Mouse (Mus musculus): Measurements from ENCODE around the gene Arrb2. TPM values are rescaled to one million over a fixed set of nuclear protein-coding genes. Genes with fewer than 3 reads are reported as not detected.

Arrb2 gene
- 71.9 and 74.4 TPM in 2 replicates for total RNA-seq (2014; rRNA removed)
- 39.6 and 44.9 TPM in 2 replicates for polyA plus RNA-seq (2015; fragmentation: Nextera tagmentation; extraction: Ambion mirVana)

- DNase-seq (peak; percentile 99), ATAC-seq (peak; percentile 97)
- TF ChIP-seq CTCF (IDR thresholded peaks at IDR 0.05; ENCODE audit: low read depth): peak; percentile 78
- H3K36me3 ChIP-seq (ENCODE audit: insufficient read depth): peaks cover 14% of the 10 kb centered on the region
- H3K27me3 ChIP-seq (ENCODE audit: insufficient read depth, low read length): no peaks in the 10 kb centered on the region
- H3K27ac ChIP-seq (ENCODE audit: low read depth, low read length): peak within 1 kb of the TSS; percentile 94
- H3K4me2 ChIP-seq (ENCODE audit: low read depth): peak within 1 kb of the TSS; percentile 80
- H3K4me1 ChIP-seq (ENCODE audit: insufficient read depth): peaks cover 9% of the 10 kb centered on the region
- H3K9ac ChIP-seq: peak within 1 kb of the TSS; percentile 93
- whole genome bisulfite sequencing: under 1% methylated on average over 59 of the region's 75 CpGs
- H3K4me3 ChIP-seq (ENCODE audit: low read depth, low read length): peak within 1 kb of the TSS; percentile 81
- no peaks in the 10 kb centered on the region for H3K9me3 ChIP-seq (ENCODE audit: low read length)
Measured at GRCm38 (mm10) chr11:70432048-70432894, at the start of gene Arrb2. Arrb2 (plus strand) TSS chr11:70432635.

GRCm38 (mm10) chr11:70384136-70384535, 48.3 kb upstream of the Arrb2 start:
- TF ChIP-seq CTCF (IDR thresholded peaks at IDR 0.05; ENCODE audit: low read depth): no peak
- no peaks in the 10 kb centered on the region for H3K36me3 ChIP-seq (ENCODE audit: insufficient read depth)
- no peak for ATAC-seq
- no peaks in the 10 kb centered on the region for H3K9me3 ChIP-seq (ENCODE audit: low read length)
- no peaks in the 10 kb centered on the region for H3K27me3 ChIP-seq (ENCODE audit: insufficient read depth, low read length)
- H3K4me3 ChIP-seq (ENCODE audit: low read depth, low read length): no peak overlapping the region
- H3K4me2 ChIP-seq (ENCODE audit: low read depth): no peak overlapping the region
- DNase-seq: no peak
- H3K27ac ChIP-seq (ENCODE audit: low read depth, low read length): no peak overlapping the region
- H3K9ac ChIP-seq: no peak overlapping the region
- H3K4me1 ChIP-seq (ENCODE audit: insufficient read depth): no peaks in the 10 kb centered on the region
- 90% methylated on average over 3 of the region's 3 CpGs for WGBS

GRCm38 (mm10) chr11:70387436-70387835, 45.0 kb upstream of the Arrb2 start:
- no peak overlapping the region for H3K27ac ChIP-seq (ENCODE audit: low read depth, low read length)
- H3K36me3 ChIP-seq (ENCODE audit: insufficient read depth): peaks cover 12% of the 10 kb centered on the region
- no peak overlapping the region for H3K4me2 ChIP-seq (ENCODE audit: low read depth)
- H3K9me3 ChIP-seq (ENCODE audit: low read length): no peaks in the 10 kb centered on the region
- DNase-seq (no peak), ATAC-seq (no peak)
- no peaks in the 10 kb centered on the region for H3K4me1 ChIP-seq (ENCODE audit: insufficient read depth)
- WGBS: 78% methylated on average over 5 of the region's 5 CpGs
- no peak for TF ChIP-seq CTCF (IDR thresholded peaks at IDR 0.05; ENCODE audit: low read depth)
- H3K9ac ChIP-seq: no peak overlapping the region
- no peak overlapping the region for H3K4me3 ChIP-seq (ENCODE audit: low read depth, low read length)
- no peaks in the 10 kb centered on the region for H3K27me3 ChIP-seq (ENCODE audit: insufficient read depth, low read length)

GRCm38 (mm10) chr11:70389421-70389820, 43.0 kb upstream of the Arrb2 start:
- H3K4me1 ChIP-seq (ENCODE audit: insufficient read depth): no peaks in the 10 kb centered on the region
- ATAC-seq (no peak), DNase-seq (no peak)
- H3K27ac ChIP-seq (ENCODE audit: low read depth, low read length): no peak overlapping the region
- no peak overlapping the region for H3K4me2 ChIP-seq (ENCODE audit: low read depth)
- peaks cover 30% of the 10 kb centered on the region for H3K36me3 ChIP-seq (ENCODE audit: insufficient read depth)
- H3K27me3 ChIP-seq (ENCODE audit: insufficient read depth, low read length): no peaks in the 10 kb centered on the region
- no peak overlapping the region for H3K9ac ChIP-seq
- TF ChIP-seq CTCF (IDR thresholded peaks at IDR 0.05; ENCODE audit: low read depth): no peak
- H3K9me3 ChIP-seq (ENCODE audit: low read length): no peaks in the 10 kb centered on the region
- WGBS: 83% methylated on average over 5 of the region's 5 CpGs
- no peak overlapping the region for H3K4me3 ChIP-seq (ENCODE audit: low read depth, low read length)

- Histone ChIP-seq H3K36me3 (ENCODE audit: insufficient read depth) (peaks cover 50% of the 10 kb centered on the region), H3K27ac (ENCODE audit: low read depth, low read length) (no peak overlapping the region), H3K4me1 (ENCODE audit: insufficient read depth) (peaks cover 6% of the 10 kb centered on the region; the same call in 1 of the 2 replicates), H3K9me3 (ENCODE audit: low read length) (no peaks in the 10 kb centered on the region), H3K27me3 (ENCODE audit: insufficient read depth, low read length) (no peaks in the 10 kb centered on the region), H3K4me3 (ENCODE audit: low read depth, low read length) (no peak overlapping the region), H3K9ac (no peak overlapping the region), H3K4me2 (ENCODE audit: low read depth) (no peak overlapping the region)
- DNase-seq (no peak), ATAC-seq (no peak)
- 61% methylated on average over 2 of the region's 2 CpGs for WGBS
- no peak for TF ChIP-seq CTCF (IDR thresholded peaks at IDR 0.05; ENCODE audit: low read depth)
Measured at GRCm38 (mm10) chr11:70403598-70403997, 28.8 kb upstream of the Arrb2 start.

DNA sequence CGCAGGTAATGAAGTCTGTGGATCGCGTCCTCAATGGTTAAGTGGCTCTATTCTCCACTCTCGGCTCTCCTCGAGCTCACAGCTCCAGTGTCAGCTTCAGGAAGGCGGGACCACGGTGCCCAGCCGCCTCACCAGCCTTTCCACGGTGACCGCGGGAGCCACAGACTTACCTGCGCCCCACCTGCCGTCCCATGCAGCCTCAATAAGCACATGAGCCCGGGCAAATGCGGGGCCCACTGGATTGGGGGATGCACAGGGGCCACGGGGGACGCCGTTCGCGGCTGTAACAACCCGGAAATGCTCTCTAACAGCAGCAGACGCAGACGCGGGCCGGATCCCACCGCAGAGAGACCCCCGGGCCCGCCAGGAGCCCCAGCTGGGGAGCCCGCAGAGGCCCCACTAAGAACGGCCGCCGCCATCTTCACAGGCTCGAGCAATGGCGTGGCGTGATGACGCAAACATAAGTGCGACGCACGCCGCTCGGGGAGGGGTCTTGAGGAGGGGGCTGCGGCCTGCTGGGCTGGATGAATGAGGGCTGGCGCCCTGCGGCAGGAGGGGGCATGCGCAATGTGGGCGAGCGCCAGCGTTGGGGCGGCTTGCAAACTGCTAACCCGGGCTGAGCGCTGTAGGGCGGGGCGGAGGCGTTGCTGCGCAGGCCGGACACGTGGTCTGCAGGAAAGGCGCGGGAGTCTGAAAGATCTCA, 22.7 kb upstream of the Arrb2 start, which contains the start of gene Pelp1:
Gene Pelp1, minus strand, starts transcription at position 438 of the 703 bp plus-strand sequence.
- ATAC-seq (peak; percentile 98), DNase-seq (peak; percentile 98)
- under 1% methylated on average over 59 of the region's 59 CpGs for WGBS
- TF ChIP-seq CTCF (IDR thresholded peaks at IDR 0.05; ENCODE audit: low read depth): no peak; the same call in 1 of the 2 replicates
- peaks cover 11% of the 10 kb centered on the region for H3K4me1 ChIP-seq (ENCODE audit: insufficient read depth)
- H3K9ac ChIP-seq: peak within 1 kb of the TSS; percentile 96
- peak within 1 kb of the TSS; percentile 89 for H3K4me2 ChIP-seq (ENCODE audit: low read depth)
- no peaks in the 10 kb centered on the region for H3K27me3 ChIP-seq (ENCODE audit: insufficient read depth, low read length)
- H3K27ac ChIP-seq (ENCODE audit: low read depth, low read length): peak within 1 kb of the TSS; percentile 86
- H3K9me3 ChIP-seq (ENCODE audit: low read length): no peaks in the 10 kb centered on the region
- H3K36me3 ChIP-seq (ENCODE audit: insufficient read depth): peaks cover 7% of the 10 kb centered on the region
- peak within 1 kb of the TSS; percentile 96 for H3K4me3 ChIP-seq (ENCODE audit: low read depth, low read length)

GRCm38 (mm10) chr11:70410297-70410643, 22.2 kb upstream of the Arrb2 start:
- Histone ChIP-seq H3K4me3 (ENCODE audit: low read depth, low read length) (peak overlapping the region; percentile 96), H3K4me1 (ENCODE audit: insufficient read depth) (peaks cover 11% of the 10 kb centered on the region), H3K36me3 (ENCODE audit: insufficient read depth) (peaks cover 6% of the 10 kb centered on the region), H3K9me3 (ENCODE audit: low read length) (no peaks in the 10 kb centered on the region), H3K9ac (peak overlapping the region; percentile 96), H3K4me2 (ENCODE audit: low read depth) (peak overlapping the region; percentile 89), H3K27me3 (ENCODE audit: insufficient read depth, low read length) (no peaks in the 10 kb centered on the region), H3K27ac (ENCODE audit: low read depth, low read length) (peak overlapping the region; percentile 86)
- WGBS: 60% methylated on average over 6 of the region's 6 CpGs
- TF ChIP-seq CTCF (IDR thresholded peaks at IDR 0.05; ENCODE audit: low read depth): no peak
- DNase-seq: no peak
- ATAC-seq: no peak
